Mouse (Mus musculus): ENCODE data around the gene Tmem203. TPM values are rescaled to one million over a fixed set of nuclear protein-coding genes. Genes with fewer than 3 reads are reported as not detected.

Tmem203 gene
- total RNA-seq, 2 experiments from 2014 or later, result 14.8 to 15.2 TPM

DNA sequence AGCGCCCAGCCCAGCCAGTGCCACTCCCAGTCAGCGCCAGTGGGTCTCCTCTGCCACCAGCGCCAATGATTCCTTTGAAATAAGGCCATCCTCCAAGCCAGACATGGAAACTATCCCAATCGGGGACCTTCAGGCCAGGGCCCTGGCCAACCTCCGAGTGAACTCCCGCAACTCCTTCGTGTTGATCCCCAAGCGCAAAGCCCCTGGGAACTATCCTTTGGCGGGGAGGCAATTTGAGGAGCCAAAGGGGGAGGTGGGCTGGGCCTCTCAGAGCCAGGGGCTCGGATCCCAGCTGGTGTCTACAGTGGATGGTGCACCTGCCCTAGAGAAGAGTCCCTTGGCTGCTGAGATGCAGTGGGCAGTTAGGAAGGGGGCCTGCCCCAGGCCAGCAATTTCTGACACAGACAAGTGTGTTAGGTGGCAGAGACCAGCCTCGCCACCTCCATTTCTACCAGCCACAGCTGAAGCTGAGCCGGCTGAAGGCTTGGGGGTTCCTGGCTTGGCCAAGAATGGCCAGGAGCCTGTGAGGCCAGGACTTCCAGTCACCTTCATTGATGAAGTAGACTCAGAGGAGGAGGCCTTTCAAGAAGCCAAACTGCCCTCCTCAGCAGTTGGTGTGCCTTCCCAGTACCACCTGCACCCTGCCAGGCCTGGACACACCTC lies 8.5 kb downstream of the Tmem203 start:
- no peak for DNase-seq

DNA sequence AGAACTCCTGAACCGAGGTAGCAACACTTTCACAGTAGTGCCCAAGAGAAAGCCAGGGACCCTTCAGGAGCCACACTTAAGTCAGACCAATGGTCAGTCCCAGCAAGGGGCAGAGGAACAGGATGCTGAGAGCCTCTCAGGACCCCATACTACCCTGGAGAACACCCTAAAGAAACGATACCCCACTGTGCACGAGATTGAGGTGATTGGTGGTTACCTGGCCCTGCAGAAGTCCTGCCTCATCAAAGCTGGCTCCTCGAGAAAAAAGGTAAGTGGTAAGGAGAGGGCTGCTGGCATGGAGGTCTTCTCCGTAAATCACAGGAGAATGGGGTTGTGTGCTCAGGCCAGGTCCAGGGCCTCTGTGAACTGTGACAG lies 9.0 kb downstream of the Tmem203 start:
- DNase-seq, result no peak

DNA sequence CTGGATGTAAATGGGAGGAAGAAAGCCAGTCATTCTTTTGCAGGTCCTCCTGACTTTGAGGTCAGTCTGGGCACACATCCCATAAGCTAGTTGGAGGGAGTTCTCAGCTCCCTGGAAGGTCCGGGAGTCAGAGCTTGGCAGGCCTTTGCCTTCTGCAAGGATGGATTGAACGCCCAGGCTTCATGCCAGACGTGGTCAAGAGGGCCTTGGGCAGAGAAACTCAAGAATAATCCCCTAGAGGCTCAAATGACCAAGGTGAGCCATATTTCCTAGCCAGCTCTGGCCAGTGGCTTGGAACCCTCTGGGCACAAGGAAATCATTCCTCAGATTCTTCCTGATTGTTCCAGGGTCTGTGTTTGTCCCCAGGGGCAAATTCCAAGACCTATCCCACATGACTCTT lies 9.6 kb downstream of the Tmem203 start:
- no peak for DNase-seq

DNA sequence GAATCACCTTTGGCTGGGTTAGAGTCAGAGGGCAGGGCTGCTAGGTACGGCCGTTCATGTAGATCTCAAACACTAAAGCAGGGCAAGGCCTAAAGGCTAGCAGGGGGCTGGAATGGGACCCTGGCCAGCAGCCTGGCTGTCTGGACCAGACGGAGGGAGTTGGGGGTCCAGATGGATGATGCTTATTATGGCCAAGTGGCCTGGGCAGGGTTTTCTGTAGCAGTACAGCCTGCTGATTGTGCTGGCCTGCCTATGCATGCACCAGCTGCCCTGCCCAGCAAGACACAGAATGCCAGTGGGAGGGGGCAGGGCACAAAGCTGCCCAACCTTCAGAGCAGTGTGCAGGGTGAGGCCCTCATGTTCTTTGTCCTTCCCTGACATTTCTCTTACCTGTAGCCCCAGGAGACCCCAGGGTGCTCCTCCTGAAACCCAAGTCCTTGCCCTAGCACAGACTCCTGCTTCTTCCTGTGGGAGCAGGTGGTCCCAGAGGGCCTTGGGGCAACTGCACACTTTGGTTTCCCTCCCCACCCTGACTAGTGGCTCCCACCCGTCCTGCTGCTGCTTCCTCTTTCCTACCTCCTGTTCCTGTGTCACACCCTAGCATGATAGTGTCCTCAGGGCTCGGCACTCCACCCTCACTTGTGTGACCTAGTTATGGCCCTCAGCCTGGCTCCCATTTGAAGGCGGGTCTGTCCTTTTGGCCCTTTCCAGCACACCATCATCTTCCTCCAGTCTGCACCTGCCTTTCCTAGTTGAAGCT lies 10.8 kb downstream of the Tmem203 start:
- peak; percentile 49 to 76 for DNase-seq

DNA sequence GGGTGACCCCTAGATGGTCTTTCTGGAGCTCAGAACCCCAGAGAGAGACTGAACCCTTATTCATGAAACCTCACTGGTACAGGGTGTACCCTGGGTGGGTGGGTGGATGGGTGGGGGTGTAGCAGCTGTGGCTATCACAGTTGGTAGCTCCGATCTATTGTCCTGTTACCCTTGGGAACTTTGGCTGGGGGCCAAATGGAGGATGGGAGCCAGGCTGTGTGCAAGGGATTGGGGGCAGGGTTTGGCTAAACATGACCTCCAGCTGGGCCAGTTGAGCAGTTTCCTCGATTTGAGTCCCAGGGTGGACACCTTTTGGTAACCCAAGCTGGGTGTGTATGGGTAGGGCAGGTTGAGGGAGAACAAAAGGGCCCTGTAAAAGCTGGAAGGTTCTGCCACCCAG lies 11.5 kb downstream of the Tmem203 start:
- DNase-seq, result peak; percentile 59 to 73

DNA sequence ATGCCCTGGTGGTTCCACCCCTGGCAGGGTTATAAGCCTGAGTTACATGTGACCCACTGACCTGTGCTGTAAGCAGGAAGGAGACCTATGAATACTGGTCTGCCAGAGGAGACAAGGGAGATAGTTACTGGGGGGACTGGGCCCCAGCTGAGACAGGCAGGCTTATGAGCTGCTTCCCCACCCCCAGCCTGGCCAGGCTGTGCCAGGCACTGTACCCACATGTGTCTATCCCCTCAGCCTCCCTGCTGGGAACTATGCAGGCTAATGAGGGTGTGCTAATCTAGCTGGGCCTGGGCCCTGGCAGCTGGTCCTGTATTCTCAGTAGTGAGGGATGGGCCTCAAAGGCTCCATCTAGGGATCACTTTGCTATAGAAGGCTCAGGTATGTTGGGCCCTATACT lies 12.0 kb downstream of the Tmem203 start:
- DNase-seq, result no peak

DNA sequence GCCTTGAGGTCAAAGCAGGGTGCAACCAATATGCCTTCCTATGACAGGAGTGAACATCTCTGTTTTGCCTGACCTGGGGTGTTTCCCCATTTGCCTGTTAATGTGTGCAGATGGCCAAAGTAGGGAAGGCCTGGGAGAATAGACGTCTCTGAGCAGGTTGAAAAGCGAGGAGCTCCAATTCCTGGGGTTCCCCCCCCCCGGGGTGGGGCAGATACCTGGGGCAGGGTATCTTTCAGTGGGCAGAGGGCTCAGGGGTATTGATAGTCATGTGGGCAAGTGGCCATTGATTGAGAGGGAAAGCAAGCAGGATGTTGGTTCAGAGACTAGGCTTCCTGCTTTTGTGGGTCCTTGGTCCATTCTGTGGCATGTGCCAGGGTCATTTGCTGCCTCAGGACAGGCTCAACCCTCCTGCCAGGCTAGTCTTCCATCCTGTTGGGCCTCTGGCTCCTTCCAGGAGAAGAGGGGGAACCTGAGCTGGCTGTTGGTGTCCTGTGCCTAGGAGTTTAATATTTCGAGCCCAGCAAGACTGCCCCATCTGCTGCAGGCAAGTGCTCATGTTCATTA lies 12.6 kb downstream of the Tmem203 start:
- no peak for DNase-seq

DNA sequence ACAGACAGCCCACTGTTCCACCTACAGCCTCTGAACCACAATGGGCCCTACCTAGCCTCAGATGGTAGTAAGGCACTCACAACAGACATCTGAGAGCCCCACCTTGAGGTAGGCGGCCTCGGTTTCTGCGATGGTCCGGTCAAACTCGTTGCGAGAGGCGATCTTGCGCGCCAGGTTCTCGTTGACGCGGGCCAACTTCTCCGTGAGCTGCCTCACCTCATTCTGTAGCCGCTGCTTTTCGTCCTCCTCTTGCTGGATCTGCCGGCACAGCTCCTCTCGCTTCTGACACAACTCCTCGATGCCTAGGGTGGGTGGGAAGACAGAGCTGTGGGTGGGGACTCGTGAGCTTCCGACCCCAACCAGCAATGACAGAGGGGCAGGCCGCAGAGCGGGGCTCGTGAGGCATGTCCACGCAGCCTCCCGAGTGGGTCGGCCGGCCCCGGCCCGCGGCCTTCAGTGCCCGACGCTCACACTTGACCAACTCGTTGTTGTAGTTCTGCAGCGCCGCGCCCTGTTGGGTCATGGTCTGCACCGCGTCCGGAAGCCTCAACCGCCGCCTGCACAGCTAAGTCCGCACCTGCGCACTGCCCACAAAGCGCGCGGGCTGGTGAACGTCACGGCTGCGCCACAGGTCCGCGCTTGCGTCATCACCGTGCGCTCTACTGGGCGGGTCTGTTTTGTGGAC lies 16.7 kb downstream of the Tmem203 start, which contains the start of the genes Ssna1 and Anapc2:
Ssna1 (minus strand) TSS at position 612 of the 685 bp plus-strand sequence.
Anapc2 (plus strand) TSS at position 652 of the 685 bp plus-strand sequence.
- DNase-seq, result peak; percentile 97 to 99

DNA sequence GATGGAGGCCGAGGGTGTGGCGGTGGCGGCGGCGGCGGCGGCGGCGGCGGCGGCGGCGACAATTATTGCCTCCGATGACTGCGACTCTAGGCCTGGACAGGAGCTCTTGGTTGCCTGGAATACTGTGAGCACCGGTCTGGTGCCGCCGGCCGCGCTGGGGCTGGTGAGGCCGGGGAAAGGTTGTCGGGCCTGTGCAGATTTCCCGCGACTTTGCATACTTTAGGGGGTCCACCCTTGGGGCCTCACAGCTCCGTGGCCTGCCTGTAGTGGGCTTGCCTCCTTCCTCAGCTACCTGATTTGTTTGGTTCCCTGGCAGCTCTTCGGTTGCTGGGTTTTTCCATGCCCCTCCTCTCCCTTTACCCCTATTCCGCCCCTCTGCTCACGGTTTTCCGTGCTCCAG lies 17.3 kb downstream of the Tmem203 start:
- DNase-seq, result no peak

DNA sequence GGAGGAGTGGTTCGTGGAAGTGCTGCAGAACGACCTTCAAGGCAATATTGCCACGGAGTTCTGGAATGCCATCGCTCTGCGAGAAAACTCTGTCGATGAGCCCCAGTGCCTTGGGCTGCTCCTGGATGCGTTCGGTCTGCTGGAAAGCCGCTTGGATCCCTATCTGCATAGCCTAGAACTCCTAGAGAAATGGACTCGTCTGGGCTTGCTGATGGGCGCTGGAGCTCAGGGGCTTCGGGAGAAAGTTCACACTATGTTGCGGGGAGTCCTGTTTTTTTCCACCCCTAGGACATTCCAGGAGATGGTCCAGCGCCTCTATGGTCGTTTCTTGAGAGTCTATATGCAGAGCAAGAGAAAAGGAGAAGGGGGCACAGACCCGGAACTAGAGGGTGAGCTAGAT lies 17.8 kb downstream of the Tmem203 start:
- no peak for DNase-seq

DNA sequence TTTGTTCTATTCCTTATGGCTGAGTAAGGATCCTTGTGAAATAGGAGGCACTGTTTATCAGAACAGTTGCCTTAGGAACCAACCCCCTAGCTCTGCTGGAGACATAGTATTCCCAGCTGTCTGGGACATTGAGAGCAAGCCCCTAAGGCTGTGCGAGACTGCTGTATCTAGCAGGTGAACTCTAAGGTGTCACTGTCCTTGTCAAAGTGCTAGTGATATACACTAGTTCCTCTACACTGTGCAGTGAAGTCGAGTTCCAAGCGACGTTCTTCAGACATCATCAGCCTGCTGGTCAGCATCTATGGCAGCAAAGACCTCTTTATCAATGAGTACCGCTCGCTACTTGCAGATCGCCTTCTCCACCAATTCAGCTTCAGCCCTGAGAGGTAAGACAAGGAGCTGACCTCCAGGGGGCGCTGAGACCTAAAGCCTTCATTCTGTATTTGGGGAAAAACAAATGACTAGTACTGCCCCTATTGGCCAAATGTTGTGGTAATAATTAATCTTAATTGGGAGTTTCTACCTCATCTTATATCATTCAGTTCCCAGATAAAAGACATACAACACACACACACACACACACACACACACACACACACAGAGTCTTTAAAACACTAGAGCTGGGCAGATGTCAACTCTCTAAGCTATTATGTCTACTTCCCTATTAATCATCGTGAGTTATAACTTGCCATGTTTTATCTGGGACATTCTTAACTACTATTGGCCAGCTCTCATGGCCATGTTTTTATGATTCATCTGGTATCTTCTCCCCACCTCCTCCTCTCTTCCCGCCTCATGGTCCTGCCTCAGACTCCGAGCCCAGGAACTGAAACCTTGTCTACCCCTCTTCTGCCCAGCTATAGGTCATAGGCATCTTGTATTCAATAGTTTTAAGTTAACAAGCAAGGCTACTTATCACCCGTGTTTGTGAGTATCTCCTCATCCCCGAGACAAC lies 24.0 kb downstream of the Tmem203 start:
- peak; percentile 73 to 90 for DNase-seq

DNA sequence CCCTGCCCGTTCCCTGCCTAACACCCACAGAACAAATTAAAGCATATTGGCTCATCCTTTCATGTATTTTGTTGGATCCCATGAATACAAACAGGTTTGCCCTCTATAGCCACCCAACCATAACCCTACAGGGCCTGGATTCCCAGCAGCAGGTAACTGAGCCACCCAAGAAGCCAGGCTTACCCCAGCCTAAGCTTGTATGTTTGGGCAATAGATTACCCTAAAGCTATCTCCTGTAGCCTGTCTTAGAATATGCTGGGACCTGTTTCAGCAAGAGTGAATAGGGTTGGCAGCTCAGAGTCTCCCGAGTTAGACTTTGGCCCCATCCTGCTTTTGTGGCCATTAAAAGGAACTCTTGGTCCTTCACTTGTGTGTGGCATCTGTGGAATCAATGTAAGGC lies 30.3 kb downstream of the Tmem203 start:
- no peak for DNase-seq

DNA sequence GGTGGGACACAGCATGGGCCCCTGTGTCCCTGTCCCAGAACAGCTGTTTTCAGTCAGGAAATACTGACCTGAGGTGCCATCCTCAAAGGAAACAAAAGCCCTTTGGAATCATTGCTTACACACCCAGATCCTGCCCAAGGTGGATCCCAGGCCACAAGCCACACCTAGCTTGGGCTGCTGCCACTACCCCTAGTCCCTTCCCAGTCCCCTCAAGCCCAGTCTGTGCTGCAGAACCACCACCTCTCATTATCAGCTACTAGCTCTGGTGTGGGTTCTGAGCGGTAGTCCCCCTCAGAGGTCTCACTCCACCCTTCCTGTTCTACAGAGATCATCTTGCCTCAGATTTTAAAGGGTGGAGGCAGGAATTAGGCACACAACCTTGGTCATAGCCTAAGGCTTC lies 31.1 kb downstream of the Tmem203 start:
- no peak for DNase-seq

DNA sequence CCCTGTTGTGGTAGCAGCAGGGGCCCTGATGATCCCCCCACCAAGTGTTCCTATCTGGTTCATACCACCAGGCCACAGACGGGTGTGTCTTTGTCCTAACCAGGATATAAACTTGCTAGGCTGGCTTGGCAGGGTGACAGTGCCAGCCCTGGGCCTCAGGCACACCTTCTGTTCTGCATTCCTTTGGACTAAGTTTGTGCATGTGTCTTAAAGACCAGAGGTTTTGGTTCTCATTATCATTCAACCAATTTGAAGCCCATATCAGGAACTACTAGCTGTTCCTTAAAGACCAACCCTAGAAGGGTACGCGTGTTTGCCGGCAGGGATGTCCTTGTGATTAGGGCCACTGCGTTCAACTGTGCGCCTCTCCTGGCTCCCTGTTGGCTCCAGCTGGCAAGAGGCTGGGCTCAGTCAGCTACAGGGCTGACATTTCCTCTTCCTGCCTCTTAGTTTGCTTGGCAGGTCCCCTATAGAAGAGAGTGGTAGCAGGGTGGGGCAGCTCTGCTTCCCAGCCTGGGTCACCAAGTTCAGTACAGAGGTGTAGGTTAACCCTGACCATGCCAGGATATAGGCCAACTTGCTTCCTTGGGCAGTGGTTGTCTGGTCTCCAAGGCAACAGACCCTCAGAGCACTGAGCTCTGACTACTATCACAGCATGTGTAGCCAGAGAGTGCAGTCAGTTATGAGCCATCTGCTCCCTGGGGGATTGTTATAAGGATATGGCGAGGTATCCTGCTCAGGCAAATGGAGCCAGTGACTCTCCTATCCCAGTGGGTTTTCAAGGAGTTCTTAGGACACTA lies 31.8 kb downstream of the Tmem203 start:
- DNase-seq, result peak; percentile 36 to 56

DNA sequence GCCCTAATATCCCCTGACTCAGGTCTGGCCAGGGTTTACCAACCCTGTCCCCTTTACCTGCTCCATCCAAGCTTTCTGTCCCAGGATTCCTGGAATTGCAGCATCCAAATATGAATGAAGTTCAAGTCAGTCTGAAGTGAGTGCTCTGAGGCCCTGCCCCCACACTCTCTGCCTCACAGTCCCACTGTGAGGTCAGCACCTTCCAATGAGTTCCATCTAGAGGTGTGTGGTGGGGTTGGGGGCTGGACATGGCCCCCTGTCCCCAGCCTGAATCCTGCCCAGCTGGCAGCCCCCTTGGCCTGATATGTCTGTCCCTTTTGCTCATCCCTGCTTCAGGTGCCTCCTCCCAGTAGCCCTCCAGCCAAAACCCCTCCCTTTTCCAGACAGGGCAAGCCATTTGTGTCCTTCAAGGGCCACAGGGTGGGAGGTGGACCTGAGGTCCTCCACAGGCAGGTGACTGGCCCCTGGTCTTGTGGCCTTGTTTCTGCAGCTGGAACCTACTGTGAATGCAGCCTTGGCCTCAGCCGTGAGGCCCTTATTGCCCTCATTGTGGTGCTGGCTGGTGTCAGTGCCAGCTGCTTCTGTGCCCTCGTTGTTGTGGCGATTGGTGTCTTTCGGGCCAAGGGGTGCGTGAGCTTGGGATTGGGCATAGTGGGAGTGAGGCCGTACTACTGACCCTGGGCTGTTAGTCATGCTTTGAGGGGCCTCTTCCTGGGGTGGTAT lies 32.8 kb downstream of the Tmem203 start, which contains the start of gene Tmem210:
Tmem210 (plus strand) TSS at position 219 of the 723 bp plus-strand sequence.
- no peak for DNase-seq

DNA sequence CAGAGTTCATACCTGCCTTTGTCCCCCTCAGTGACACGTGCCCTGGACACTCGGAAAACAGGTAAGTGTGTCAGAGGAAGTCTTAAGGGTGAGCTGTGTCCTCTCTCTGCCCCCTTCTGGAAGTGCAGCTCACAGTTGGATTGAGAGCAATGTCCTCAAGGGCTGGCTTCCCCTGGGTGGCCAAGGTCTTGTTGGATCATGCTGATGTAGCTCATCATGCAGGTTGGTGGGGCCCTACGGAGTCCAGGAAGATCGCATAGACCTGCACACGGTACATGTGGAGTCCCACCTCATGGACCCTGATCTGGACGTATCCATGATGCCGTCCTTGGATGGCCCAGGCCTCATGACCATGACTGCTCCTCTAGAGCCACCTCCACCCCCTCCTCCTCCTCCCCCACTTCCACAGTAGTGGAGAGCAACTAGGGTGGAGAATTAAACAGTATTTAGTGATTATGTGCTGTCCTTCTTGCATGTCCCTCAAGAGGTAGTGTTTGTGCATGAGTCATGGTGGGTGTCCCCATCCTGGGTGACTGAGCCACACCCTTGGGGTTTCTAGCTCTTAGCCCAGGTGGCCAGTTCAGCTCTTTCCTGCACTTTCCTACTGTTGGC lies 33.6 kb downstream of the Tmem203 start:
- DNase-seq, result no peak

DNA sequence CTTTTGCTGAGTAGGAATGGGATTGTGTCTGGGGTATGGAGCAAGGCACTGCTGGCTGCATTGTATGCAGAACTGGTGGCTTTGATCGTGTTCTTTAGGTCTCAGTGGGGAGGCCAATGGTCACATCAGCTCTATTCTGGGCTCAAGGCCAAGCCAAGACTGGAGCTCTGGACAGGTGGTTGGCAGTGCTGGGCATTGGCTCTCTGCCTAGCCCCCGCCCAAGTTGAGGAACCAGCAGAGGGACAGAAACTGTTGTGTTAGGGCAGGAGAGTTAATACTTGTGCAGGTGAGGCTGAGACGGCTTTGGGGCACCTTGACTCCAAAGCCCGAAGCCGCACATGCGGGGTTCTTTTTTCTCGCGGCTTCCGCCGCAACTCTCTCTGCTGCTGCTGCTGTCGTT lies 34.4 kb downstream of the Tmem203 start, which contains the start of gene Lrrc26:
Lrrc26 (plus strand) TSS at position 265 of the 400 bp plus-strand sequence.
- peak in 1 of 2 experiments; percentile 45 for DNase-seq

DNA sequence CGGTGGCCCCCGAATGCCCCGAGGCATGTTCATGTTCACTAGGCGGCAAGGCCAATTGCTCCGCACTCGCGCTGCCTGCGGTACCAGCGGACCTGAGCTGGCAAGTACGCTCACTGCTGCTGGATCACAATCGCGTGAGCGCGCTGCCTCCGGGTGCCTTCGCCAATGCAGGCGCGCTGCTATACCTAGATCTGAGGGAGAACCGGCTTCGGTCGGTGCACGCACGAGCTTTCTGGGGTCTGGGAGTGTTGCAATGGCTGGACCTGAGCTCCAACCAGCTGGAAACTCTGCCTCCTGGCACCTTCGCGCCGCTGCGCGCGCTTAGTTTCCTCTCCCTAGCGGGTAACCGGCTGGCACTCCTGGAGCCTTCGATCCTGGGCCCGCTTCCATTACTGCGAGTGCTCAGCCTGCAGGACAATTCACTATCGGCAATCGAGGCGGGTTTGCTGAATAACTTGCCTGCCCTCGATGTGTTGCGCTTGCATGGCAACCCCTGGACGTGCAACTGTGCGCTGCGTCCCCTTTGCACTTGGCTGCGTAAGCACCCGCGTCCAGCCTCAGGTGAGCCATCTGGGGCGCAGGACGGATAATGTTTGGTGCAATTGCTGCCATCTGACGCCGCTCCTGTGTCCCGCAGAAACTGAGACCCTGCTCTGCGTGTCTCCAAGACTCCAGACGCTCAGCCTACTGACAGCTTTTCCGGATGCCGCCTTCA lies 35.0 kb downstream of the Tmem203 start:
- peak in 1 of 2 experiments; percentile 42 for DNase-seq

DNA sequence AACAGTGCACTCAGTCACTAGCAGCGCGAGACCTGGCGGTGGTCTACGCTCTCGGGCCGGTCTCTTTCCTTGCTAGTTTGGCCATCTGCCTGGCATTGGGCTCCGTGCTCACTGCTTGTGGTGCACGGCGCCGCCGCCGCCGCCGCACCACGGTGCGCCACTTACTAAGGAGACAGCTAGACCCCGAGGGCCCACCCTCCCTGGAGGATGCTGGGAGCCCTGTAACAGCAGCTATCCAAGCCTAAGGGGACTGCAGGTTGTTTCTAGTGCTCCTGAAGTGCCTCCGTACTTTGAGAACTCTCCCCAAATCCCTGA lies 35.5 kb downstream of the Tmem203 start:
- DNase-seq, result peak; percentile 22 to 34

All from heart, adult 18-20 months (tissue).